Mouse (Mus musculus) inflammation-experienced regulatory T-cells, adult 6 months (primary cell): ENCODE results near the gene Ssbp1. TPM values are rescaled to one million over a fixed set of nuclear protein-coding genes. Genes with fewer than 3 reads are reported as not detected.
A peak's percentile ranks its signal among the peaks of the same experiment; 100 is the strongest.

Source experiments
- ATAC-seq: one replicate; pipeline ENCODE4 v1.8.0; 2017
- polyA plus RNA-seq, 3 experiments: library from polyadenylated mRNA; unstranded; fragments of 100-300 nt; shearing (Covaris generic); gene quantifications; one replicate each; pipeline ENCODE4 v1.2.1; 2017

Gene Ssbp1
- 100 to 1,000 TPM; 108 to 133 (median 114) TPM for polyA plus RNA-seq

DNA sequence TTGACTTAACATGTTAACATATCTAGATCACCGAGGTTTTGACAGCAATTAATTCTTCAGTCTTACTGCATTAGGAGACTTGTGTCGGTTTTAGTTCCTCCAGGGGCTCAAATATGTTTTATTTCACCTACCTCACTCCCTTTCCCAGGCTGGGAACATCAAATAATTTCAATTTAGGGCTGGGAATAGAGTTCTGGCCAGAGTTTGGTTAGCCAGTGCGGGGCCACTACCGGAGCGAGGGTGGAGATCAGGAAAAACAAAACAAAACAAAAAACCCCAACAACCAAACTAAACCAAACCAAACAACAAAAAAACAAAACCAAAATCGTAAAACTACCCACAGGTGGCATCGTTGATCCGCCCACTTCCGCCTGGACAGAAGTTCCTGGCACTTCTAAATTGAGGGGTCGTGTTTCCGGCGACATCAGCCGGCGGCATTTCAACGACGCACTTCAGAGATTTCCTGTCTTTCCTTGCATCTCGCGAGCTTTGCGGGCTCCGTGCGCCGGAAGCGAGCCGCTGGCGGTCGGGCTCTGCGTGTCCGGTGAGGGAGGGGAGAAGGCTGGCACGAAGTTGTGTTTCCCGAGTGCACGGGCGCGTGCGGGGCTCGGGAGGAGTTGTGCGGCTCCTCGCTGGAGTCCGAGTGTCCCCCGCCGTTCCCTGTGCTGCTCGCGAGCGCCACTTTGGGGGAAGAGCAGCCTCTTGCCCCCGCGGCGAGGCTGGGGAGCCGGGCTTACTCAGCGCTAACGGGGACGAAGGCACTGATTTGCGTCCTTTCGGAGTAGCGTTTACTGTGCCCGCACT, at the start of gene Ssbp1:
Gene Ssbp1 (plus strand): TSS at position 437 of the 804 bp plus-strand sequence.
- peak; percentile 94 for ATAC-seq

DNA sequence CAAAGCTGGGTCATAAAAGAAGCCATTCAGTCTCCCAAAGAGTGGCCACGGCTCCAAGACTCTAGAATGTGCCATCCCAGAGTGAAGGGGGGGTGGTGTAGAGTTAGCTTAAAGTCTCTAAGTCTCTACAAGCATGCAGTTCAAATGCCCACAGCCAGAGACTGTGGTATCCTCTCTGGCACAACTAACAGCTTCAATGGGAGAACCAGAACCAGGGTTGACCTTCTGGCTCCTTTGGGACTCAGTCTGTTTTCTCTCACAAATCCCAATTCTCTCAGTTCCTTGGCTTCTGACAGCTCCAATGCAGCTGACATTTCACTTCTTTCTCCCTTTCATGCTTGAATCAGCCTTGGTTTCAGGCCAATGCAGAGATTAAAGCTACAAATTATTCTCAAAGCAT, 48.1 kb upstream of the Ssbp1 start:
- ATAC-seq: no peak

DNA sequence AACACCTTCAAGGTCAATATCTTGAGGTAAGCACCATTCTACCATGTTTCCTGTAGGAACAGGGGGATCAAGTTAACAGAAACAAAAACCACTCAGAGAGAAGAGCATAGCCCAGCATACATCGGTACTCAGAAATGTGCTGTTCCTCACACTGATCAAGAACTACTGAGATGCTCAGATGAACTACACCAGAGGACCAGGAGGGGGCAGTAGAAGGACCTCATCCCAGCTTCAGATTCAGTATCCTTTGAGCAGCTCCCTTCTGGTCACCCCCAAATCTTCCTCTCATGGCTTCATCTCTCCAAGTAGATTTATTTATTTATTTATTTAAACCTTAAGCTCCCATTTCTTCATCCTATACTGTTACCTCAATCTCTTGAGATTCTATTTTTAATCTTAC, 47.4 kb upstream of the Ssbp1 start:
- ATAC-seq: peak; percentile 92

DNA sequence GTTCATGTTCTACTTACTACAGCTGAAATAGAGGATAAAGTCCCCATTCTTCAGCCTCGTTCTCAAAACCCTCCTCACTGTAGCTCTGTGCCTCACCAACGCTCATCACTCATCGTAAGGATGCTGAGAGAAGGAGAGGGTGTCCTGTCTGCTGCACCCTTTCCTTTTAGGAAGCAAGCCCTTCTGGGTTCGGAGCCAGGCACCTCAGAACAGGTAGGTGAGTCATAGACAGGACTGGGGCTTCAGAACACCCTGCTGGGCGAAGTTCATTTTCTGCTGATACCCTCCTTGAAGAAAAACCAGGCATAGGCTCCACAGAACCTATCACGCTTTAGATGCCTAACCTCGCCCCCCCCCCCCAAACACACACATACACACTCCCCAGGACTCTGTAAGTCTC, 43.7 kb upstream of the Ssbp1 start:
- ATAC-seq: no peak

DNA sequence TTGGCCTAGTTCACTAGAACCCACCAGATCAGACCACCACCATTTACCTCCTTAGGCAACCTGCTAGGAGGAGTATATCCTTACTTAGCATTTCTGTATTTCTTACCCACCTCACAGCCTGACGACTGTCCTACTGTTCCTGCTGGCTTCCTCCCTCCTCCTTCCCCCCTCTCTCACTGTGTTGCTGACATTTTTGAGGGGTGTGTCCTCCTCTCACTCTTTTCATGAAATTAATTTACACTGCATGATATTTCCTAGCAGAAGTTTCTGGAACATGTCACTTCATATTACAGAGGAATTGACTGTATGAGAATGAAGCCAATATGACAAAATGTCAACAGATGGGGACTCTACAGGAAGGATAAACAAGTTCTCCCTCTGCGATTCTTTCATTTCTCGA, 42.5 kb upstream of the Ssbp1 start:
- ATAC-seq: no peak

DNA sequence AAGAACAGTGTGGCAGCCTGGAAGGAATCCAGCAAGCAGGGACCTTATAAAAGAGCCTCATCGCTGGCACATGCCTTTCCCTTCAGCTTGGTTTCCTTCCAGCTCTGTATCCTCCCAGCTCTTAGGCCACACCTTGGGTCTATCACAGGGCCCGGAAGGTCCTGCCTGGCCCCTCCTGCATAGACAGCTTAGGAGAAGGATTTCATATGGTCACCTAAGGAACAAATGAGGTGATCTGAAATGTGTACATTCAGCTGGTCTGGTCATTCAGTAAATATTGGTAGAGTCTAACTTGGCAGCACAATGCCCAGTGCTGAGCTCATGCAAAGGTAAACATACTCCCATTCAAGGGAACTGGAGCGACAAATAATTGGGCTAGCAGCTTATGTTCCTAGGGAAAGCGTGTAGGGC, 41.6 kb upstream of the Ssbp1 start:
- no peak for ATAC-seq

DNA sequence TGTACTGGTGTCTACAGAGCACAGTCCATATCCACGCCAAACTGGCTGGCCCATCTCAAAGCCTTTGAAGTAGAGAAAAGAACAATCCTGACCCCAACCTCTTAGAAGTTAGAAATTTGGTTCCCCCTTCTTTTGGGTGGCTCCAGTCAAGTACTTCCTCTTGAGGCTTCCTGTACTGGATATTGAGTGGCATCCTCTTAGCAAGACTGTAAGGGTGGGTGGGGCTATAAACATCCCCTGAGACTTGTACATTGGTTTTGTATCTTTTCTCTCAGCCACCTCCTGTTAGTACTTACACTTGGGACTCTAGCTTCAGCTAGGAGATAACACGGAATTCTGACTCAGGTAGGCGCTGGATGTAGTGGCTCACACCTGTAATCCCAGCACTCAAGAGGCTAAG, 40.9 kb upstream of the Ssbp1 start:
- peak; percentile 30 for ATAC-seq

DNA sequence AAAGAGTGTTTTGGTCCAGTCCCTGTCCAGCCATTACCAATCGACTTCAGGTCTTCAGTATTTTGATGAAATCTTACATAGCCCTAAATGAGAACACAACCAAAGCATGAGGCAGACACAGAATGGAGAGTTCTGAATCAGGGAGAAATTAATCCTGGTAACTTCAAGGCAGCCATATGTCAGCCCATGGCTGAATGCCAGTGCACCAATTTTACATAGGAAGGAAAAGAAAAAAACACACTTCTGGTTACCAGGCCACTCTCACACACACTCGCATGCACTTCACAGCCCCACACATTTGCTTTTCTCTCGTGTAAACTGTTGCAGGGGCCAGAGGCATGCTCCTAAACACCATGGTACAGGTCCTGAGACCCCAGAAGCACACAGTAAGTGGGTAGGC, 40.3 kb upstream of the Ssbp1 start:
- ATAC-seq: no peak

DNA sequence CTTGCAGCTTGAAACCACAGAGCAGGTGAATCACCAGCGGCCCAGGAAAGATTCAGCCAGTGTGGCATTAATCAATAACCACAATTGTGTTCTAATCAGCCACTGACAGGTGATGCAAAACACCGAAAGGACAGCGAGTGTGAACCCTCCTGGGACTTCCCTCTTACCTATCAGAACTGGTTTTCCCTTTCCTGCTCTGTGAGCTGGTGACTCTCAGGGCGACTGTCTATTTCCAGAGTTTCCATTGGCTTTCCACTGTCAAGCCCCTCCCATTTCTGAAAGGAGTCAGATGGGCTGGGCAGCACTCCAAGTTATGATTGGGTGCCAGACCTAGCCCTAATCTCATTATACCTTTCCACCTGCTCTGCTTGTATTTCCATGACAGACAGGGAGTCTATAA, 39.8 kb upstream of the Ssbp1 start:
- no peak for ATAC-seq

DNA sequence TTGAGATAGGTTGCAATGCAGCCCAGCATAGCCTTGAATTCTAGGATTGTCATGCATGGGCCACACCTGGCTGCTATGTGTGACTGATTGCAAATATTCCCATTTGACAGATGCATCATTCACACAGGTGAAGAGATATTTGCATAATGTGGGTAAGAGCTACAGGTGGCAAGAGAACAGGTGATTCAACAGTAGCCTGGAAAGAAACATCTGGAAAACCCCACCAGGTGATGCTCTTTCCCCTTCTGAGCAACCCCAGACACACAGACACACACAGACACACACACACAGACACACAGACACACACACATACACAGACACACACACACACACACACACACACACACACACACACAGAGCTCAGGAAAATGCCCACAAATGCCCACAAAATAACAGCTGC, 39.3 kb upstream of the Ssbp1 start:
- no peak for ATAC-seq

DNA sequence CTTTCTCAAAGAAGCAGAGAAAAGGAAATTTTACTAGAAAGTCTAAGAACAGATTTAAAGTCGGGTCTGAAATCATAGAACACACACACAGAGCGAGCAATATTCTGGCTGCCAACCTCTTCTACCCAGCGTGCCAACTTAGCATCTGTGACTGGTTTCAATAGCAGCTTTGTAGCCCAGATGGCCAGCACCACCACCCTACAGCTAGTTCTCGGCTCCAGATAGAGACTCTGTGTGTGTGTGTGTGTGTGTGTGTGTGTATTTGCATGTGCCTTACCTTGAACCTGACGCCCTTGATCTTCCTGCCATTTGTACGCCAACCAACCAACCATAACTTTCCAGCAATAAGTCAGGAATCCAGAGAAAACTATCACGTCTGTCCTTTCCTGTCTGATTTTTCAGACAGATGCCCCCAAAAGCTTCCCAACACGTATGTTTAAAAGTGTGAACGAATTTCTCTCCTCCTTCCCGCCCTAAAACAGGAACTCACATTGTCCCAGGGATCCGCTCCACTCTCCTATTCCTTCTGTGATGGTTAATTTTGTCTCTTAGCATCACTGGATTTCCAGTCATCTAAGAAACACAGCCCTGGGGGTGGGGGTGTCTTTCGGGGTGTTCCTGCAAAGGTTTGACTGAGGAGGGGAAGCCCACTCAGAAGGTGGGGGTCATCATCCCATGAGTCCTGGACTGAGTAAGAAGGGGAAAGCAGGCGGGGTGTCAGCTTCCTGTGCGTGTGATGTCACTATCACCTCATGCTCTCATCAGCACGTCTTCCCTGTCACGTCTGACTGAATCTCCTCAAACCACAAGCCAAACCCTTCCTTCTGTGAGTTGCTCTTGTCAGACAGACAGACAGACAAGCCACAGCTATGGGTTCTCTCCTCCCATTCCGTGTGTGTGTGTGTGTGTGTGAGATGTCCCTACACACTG, 38.5 kb upstream of the Ssbp1 start:
- no peak for ATAC-seq

DNA sequence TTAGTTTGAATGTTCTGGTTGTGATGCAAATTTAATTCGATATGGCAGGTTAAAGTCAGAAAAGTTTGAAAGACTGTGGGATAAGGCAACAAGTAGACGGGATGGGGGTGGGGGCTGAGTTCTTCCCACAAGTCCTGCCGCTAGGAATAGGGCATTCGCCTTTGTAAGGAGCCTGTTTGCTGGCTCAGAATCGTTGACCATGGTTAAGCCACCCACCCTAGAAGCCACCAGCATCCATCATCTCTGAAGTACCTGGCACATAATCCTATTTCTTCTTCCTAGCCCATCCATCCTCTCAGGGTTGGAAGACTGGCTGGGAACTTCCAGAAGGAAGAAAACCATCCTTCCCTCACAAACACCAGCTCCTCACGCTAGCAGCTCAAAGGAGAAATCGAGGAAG, 36.5 kb upstream of the Ssbp1 start:
- no peak for ATAC-seq

DNA sequence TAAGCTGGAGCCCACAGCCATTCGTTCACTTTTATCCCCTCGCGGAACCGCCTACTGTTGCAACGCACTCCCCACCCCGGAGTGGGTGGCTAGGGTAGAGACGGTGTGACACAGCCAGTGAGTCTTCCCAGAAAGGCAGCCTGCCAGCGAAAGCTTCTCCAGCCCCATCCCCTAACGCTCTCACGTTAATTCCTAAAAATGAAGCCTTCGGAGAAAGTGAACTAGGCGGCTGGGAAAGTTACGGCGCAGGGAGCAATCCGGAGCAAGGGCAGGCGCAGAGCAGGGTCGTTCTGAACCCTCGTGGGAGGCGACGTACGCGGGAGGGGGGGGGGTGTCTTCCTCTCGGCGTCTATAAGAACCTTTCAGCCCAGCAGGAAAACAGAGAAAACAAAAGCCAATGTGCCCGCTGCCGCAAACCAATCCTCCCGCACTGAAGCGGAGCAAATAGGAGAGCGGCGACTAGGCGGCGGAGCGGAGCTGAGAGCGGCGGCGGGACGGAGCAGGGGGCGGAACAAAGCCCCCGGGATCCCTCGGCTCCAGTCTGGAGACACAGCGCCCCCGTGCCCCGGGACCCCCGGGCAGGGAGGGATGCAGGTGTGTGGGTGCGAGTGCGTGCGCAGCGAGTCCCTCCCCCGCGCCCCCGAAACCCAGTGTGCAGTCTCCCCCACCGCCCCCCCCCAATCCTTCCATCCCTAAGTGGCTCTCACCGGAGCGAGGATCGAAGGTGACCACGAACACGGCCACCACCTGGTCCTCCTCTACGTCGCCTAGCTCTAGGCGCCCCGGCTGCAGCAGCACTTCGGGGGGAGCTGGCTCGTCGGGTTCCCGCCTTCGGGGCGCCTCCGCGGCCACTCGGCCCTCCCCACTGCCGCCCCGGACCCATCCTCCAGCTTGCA, 35.8 kb upstream of the Ssbp1 start:
- ATAC-seq: peak; percentile 23

DNA sequence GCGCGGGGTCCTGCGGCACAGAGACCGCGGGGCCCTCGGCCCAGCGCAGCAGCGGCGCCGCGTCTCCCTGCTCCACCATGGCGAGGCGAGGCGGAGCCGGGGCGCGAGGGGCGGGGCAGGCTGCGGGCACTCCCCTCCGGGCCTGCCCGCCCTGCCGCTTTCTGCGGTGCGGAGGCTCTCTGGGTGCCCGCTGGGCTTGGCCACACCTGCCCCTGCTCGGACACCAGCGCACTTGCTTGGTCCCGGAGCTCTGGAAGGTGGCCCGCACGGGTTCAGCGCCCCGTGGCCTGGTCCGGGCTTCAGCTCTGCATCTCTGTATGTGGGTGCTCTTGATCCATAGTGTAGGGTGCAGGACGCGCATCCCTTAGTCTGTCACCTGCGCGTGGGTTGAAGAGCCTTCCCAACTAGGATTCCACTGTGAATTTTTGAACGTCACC, 35.1 kb upstream of the Ssbp1 start, which contains the start of gene E330009J07Rik:
Gene E330009J07Rik (minus strand): TSS at position 89 of the 437 bp plus-strand sequence.
- ATAC-seq: peak; percentile 80

DNA sequence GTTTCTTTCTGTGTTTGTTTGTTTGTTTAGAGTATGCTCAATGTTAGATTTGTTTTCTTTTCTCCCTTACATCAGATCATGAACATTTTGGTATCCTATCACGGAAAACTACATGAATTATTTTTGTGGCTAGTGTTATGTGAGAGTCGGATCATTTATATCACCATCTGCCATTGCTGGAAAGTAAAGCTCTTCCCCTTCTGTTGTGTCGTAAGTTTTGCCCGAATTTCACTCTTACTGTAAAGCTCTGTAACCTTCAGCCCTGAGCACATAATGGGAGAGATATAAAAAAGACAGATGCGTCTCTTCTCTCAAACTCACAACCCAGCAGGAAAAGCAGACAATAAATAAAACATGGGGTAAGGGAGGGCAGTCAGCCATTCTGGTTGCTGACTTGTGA, 32.2 kb upstream of the Ssbp1 start, which contains the start of gene Wee2:
Gene Wee2 (plus strand): TSS at position 153 of the 400 bp plus-strand sequence.
- ATAC-seq: no peak

DNA sequence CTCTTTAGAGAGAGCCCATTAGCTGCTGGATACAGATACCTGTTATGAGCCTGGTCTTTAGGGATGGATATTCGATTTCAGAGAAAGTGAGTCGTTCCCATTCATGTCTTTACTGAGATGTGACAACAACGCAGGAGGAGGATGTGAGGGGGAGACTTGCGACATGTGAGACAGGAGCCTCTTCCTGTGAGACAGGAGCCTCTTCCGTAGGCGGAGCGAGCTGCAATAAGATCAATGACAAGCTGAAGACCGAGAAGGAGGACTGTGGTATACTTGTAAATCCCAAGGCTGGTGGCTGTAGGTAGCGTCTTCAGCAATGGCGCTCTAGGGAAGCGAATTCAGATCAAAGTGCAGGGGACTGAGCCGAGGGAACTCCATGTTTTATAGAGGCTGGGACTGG, 31.4 kb upstream of the Ssbp1 start:
- ATAC-seq: peak; percentile 79

DNA sequence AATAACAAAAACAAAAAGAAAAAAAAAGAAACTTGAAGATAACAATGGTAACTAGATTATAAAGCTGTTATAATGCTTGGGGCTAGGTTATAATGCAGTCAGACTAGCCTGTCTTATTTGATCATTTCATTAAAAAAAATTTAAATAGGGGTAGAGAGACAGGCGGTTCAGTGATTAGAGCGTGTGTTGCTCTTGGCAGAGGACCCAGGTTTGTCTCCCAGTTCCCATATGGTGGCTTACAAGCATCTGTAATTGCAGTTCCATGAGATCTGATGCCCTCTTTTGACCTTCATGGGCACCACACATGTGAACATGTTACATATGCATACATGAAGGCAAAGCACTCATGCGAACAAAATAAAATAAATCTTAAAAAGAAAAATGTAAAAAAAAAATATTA, 29.9 kb upstream of the Ssbp1 start:
- no peak for ATAC-seq

DNA sequence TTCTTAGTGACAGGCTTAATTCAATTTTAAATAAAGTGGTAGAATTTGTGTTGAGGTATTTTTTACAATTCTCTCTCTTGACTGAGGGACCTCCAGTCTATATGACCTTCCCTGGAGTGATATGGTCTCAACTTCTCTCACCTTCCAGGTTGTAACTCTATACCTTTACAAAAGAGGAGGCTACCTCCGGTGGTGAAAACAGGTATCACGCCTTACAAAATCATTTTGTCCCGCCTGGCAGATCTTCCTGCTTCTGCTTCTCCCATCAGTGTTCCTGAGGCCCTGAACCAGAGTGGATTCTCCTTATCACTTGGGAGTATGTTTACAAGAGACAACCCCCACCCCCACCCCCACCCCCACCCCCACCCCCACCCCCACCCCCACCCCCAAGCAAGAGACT, 29.4 kb upstream of the Ssbp1 start:
- ATAC-seq: no peak

DNA sequence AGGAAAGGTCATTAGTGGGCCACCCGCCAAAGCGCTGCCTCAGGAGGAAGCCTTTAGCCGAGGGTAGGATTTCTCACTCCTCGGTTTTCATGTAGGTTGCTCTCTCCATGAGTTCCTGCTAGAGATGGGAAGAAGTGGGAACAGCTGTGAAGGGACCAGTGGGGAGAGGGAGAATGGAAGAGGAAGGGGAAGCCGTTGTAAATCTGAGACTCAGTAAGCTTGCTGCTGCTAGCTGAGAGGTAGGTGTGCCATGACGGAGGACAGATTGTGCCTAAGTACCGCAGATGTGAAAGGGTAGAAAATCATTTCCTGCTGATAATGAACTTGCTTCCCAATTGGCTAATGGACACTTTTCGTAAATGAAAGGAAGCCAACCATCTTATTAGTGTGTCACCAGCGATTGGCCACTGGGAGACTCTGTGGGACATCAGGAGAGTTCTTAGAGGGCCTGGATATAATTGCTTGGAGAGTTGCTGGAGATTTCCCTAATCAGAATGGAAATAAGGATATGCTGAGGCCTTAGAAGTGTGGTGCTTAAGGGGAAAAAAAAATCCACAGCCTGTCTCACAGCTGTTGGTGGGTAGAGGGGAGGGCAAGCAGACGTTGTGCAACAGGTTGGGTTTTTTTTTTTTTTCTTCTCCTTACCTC, 27.7 kb upstream of the Ssbp1 start:
- ATAC-seq: no peak

DNA sequence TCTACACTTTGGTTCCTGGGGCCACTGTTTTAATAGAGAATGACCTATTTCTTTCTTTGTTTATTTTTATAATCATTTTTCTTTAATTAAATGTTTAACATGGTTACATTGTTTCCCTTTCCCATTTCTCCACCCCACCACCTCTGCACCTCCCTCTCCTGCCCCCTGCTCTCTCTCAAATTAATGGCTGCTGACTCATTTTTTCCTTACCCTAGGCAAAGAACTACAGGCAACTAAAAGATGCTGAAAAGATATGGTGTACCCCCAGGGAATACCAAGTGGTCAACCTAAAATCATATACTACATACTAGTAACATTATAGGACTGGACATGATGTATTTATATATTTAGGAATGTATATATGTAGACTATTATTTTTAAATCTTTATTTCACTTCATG, 22.5 kb upstream of the Ssbp1 start:
- no peak for ATAC-seq

DNA sequence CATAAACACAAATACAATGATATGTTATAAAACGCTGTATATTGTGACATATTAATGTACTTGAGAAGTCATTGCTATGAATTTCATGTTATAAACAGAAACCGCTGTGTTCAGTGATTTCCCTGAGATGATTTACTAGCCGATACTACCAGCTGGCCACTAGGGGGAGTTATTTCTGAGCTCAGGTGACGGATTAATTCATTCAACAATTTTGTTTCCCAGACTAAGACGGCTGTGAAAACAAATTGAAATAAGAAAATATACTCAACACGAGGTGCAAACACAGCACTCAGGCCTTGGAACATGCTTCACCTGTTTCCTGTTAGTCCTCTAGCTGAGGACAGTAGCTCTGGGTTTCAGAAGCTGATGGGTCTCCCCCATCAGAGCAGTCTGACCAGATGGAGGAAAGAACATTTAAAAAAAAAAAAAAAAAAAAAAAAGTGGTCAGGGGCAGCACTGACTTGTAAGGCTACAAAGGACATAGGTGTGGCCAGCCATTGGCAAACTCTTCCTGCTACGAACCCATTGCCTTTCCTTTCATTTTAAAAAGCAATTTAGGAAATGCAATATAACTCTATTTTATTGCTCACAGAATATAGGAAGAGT, 16.6 kb upstream of the Ssbp1 start:
- ATAC-seq: peak; percentile 68
